Mouse (Mus musculus) layer of hippocampus, adult 11-12 months (tissue): ENCODE results near the gene Fam83e.

Source experiments
- DNase-seq: peaks from one replicate; pipeline ENCODE4 v3.0.0; 2022; ENCODE audit warnings: low spot score

Gene Fam83e

GRCm38 (mm10) chr7:45720413-45721233 lies at the start of gene Fam83e:
Fam83e (plus strand) TSS chr7:45721212.
- DNase-seq = no peak

- no peak for DNase-seq
These were observed 43.3 kb upstream of the Fam83e start for GRCm38 (mm10) chr7:45677627-45678295.

GRCm38 (mm10) chr7:45678513-45678912 lies 42.5 kb upstream of the Fam83e start:
- DNase-seq = no peak

GRCm38 (mm10) chr7:45679966-45680621 lies 40.9 kb upstream of the Fam83e start:
- DNase-seq = no peak

GRCm38 (mm10) chr7:45681046-45681736 lies 39.8 kb upstream of the Fam83e start:
- DNase-seq = no peak

GRCm38 (mm10) chr7:45682144-45683126 lies 38.6 kb upstream of the Fam83e start:
- peak; percentile 89 for DNase-seq

- DNase-seq = no peak
These were observed 37.5 kb upstream of the Fam83e start, which contains the start of gene Ntn5 for GRCm38 (mm10) chr7:45683396-45684050. Ntn5 (plus strand) TSS chr7:45684022.

- no peak for DNase-seq
These were observed 35.2 kb upstream of the Fam83e start for GRCm38 (mm10) chr7:45685811-45686210.

GRCm38 (mm10) chr7:45686841-45687240 lies 34.2 kb upstream of the Fam83e start:
- no peak for DNase-seq

- DNase-seq = no peak
These were observed 31.9 kb upstream of the Fam83e start for GRCm38 (mm10) chr7:45689099-45689498.

- no peak for DNase-seq
These were observed 31.2 kb upstream of the Fam83e start for GRCm38 (mm10) chr7:45689800-45690199.

GRCm38 (mm10) chr7:45692364-45692763 lies 28.6 kb upstream of the Fam83e start:
- no peak for DNase-seq

- no peak for DNase-seq
These were observed 27.0 kb upstream of the Fam83e start, which contains the start of gene Sec1 for GRCm38 (mm10) chr7:45693921-45694591. Sec1 (minus strand) TSS chr7:45694402.

GRCm38 (mm10) chr7:45695098-45695497 lies 25.9 kb upstream of the Fam83e start:
- DNase-seq = no peak

GRCm38 (mm10) chr7:45697894-45698293 lies 23.1 kb upstream of the Fam83e start:
- no peak for DNase-seq

GRCm38 (mm10) chr7:45699523-45700141 lies 21.4 kb upstream of the Fam83e start, which contains the start of gene Car11:
Car11 (plus strand) TSS chr7:45699843.
- DNase-seq = no peak

GRCm38 (mm10) chr7:45700301-45701015 lies 20.6 kb upstream of the Fam83e start:
- DNase-seq = peak; percentile 88

- no peak for DNase-seq
These were observed 19.9 kb upstream of the Fam83e start for GRCm38 (mm10) chr7:45701072-45701471.

GRCm38 (mm10) chr7:45701607-45702006 lies 19.4 kb upstream of the Fam83e start:
- DNase-seq = no peak
